Mouse (Mus musculus): ENCODE measurements around the gene Usp15.

DNA sequence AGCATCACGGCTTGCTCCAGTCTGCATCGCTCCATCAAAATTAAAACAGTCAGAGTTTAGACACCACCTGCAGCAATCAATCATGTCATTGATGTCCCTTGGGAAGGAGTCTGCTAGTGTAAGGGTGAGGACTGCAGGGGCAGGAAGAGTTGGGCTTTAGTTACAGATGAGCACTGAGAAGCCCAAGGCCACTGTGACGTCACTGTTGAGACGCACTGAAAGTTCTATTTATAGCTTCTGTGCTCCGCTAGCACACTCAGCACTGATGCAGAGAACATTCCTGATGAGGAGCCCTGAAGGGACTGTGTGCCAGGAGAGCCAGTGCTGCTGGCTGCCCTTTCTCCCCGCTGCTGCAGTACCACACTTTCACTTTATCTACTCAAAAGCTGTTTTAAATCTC, 49.6 kb downstream of the Usp15 start:
- TF ChIP-seq CTCF (IDR thresholded peaks at IDR 0.05; ENCODE audit: control insufficient read depth, insufficient read depth, insufficient replicate concordance, low read depth, low read length) (no peak), POLR2A (IDR thresholded peaks at IDR 0.05; ENCODE audit: control insufficient read depth, low read depth, low read length) (peak; percentile 66; the same call in 1 of the 2 replicates)
